Mouse (Mus musculus): ENCODE data around the gene Gm49359. TPM values are rescaled to one million over a fixed set of nuclear protein-coding genes. Genes with fewer than 3 reads are reported as not detected.
"Not testable (repeated sequence)": the region's sequence is repeated elsewhere in the genome, so short reads cannot be mapped to it uniquely, and the experiment has no call there.

The Gm49359 gene
- polyA plus RNA-seq (2015; fragmentation: Nextera tagmentation; extraction: Ambion mirVana): 17.0 and 17.3 TPM in 2 replicates

DNA sequence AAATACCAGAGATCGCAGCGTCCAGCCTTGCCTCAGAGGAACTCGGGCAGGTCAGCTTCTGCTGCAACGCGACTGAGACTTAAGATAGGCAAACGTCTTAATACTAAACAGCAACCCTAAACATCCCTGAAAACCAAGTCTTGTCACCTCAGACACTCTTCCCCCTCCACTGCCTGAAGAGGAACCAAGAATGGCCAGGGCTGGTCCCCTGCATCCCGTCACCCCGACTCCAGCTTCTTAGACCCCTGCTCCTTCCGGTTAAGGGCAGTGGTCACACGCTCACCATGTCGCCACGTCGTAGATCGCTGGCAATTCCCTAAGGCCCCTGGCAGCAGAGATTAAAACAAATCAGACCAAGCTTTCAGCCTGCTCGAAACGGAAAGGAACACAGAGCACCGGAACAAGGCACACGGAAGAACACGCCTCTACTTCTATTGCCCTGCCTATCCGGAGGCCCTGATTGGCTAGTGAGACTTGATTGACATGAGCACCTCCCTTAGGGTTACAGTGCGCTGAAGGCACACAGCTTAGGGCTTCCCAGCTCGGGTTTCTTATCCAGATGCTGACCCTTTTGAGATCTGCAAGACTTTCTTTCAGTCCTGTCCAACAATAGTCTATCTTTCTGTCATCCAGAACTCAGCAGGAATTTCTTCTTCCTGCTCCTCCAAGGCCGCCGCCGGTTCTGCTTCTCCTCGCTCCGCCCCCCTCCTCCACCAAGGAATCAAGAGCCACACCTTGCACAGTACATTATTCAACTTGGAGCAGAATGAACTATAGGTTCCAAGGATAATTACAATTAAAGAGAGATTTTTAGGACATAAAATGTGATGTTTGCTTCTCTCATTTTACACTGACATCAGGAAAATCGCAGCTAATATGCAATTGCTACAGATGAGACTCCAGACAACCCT, at the start of gene Gm49359:
Gene Gm49359, minus strand, starts transcription at position 409 of the 911 bp plus-strand sequence.
- 2% methylated on average over 28 of the region's 28 CpGs for WGBS
- Histone ChIP-seq H3K4me3 (peak within 1 kb of the TSS; percentile 56), H3K4me2 (replicated peaks) (peak within 1 kb of the TSS; percentile 52), H3K36me3 (peaks cover 21% of the 10 kb centered on the region), H3K9me3 (peaks cover 16% of the 10 kb centered on the region), H3K9ac (peak within 1 kb of the TSS; percentile 72)
- H3K27ac ChIP-seq, H3K27me3 ChIP-seq, H3K4me1 ChIP-seq: not testable (repeated sequence)
- ATAC-seq (ENCODE audit: low FRiP score, low read depth): peak; percentile 100

DNA sequence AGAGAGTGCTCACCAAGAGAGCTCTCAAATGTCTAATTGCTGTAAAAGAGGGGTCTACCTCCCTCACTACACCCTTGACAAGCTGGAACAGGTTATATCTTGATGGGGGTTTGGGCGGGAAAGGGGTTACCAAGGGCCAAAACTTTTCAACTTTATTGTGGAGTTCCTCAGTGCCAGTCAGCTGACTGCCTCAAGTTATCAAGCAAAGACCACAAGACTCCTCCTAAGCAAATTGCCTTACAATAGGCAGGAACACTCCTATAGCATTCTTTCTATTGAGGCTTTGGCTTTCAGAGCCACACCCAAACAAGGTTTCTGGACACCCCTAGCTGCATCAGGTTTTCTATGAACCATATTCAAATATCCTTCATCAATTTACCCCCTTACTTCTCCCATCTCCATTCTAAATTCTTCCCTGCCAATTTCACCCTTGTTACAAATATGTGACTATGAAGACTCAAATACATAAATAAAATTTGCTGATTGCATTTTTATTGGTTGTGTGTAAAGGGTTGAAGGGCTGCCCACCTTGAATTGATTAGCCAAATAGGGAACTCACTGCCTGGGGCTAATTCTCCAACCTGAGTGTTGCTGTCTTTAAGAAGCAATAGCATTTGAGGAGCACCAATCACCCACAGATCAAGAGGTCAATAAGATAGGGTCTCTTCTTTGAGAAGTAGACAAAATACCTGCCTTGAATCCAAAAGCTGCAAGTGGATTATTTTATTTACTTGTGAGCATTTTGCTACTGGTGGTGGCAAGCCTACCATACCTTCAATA, 44.2 kb upstream of the Gm49359 start:
- not testable (repeated sequence) for ATAC-seq (ENCODE audit: low FRiP score, low read depth); H3K4me2 ChIP-seq (replicated peaks); H3K4me1 ChIP-seq; H3K9ac ChIP-seq; H3K36me3 ChIP-seq; H3K27me3 ChIP-seq; H3K4me3 ChIP-seq; H3K27ac ChIP-seq
- 92% methylated on average over 1 of the region's 1 CpGs for WGBS
- peaks cover 20% of the 10 kb centered on the region; the same call in 1 of the 2 replicates for H3K9me3 ChIP-seq

DNA sequence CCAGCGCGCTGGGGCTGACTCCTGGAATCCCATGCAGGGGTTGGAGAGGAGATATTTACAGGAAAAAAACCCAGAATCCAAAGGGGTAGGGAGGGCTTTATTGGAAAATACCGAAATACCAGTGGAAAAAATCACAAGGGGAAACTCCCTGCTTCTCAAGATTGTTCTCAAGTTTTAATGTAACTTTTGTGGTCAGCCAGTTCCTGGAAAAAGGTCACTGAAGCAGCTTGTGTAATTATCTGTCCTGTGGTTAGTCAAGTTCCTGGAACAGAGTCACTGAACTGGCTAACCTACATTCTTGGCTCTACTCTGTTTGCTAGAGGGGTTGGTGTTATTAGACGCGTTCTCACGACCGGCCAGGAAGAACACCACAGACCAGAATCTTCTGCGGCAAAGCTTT, 6.0 kb upstream of the Gm49359 start:
- H3K9ac ChIP-seq; H3K27ac ChIP-seq; H3K9me3 ChIP-seq; H3K36me3 ChIP-seq; ATAC-seq (ENCODE audit: low FRiP score, low read depth); H3K4me1 ChIP-seq; H3K4me2 ChIP-seq (replicated peaks); H3K4me3 ChIP-seq; H3K27me3 ChIP-seq: not testable (repeated sequence)
- WGBS: 94% methylated on average over 8 of the region's 8 CpGs

DNA sequence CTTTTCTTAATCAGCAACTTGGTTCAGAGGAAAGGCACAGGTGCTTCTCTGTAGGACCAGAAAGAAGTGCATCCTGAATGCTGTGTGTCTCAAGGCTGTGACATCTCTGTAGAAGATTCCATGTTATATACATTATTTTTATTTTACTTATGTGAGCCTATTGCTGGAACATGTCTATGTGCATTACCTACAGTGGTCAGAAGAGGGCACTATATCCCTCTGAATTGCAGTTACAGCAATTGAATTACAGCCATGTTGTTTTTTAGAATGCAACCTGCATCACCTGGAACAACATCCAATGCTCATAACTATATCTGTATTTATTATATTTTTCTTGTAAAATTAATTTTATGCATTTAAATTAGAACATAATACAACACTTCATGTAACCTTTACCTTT, 3.3 kb upstream of the Gm49359 start:
- H3K36me3 ChIP-seq; H3K27me3 ChIP-seq; H3K4me1 ChIP-seq; H3K4me3 ChIP-seq; H3K4me2 ChIP-seq (replicated peaks); H3K27ac ChIP-seq; H3K9me3 ChIP-seq; ATAC-seq (ENCODE audit: low FRiP score, low read depth); H3K9ac ChIP-seq: not testable (repeated sequence)

Small RNAs within 50 kb of the gene (microRNA-seq; reads per million reads assigned to microRNA genes)
- gene Gm22256: not detected

Other genes starting within 250 kb of the Gm49359 start
- 4.5 and 5.8 TPM in 2 replicates for gene Gm3604, start 83.7 kb downstream of the Gm49359 start, polyA plus RNA-seq (2015; fragmentation: Nextera tagmentation; extraction: Ambion mirVana)
- gene Zfp935, start 91.7 kb upstream of the Gm49359 start, polyA plus RNA-seq (2015; fragmentation: Nextera tagmentation; extraction: Ambion mirVana): not detected in 2 replicates
- gene Zfp934, start 104.4 kb upstream of the Gm49359 start, polyA plus RNA-seq (2015; fragmentation: Nextera tagmentation; extraction: Ambion mirVana): 24.0 and 24.7 TPM in 2 replicates
- 16.3 and 16.5 TPM in 2 replicates for gene 6720489N17Rik, start 157.3 kb upstream of the Gm49359 start, polyA plus RNA-seq (2015; fragmentation: Nextera tagmentation; extraction: Ambion mirVana)